8 mouse cellular contexts compared by ENCODE assay signal in genomic region chr2:167063906-167064496, GRCm38 (mm10). TPM values are rescaled to one million over a fixed set of nuclear protein-coding genes. Genes with fewer than 3 reads are reported as not detected.
A peak's percentile ranks its signal among the peaks of the same experiment; 100 is the strongest.
DNase-seq lines count a peak whose midpoint lies in the region; ATAC-seq and TF ChIP-seq lines count a peak whose summit lies in the region.

No protein-coding gene starts in this region.

- H3K79me2 ChIP-seq in liver, adult 2 months (ENCODE audit: control insufficient read depth, insufficient read depth, low read length) = peaks cover 10% of the 10 kb centered on the region; the same call in 1 of the 2 replicates

- 10% methylated on average over 7 of the region's 7 CpGs for WGBS in liver, adult 2 months
- WGBS in hindbrain, postnatal 0 days = under 1% methylated on average over 7 of the region's 7 CpGs
- under 1% methylated on average over 7 of the region's 7 CpGs for WGBS in neural tube, embryonic 11.5 days

- H3K36me3 ChIP-seq in liver, adult 2 months (ENCODE audit: control insufficient read depth, insufficient read depth, low read length) = peaks cover 17% of the 10 kb centered on the region; the same call in 1 of the 2 replicates
- H3K36me3 ChIP-seq in hindbrain, postnatal 0 days (ENCODE audit: insufficient read depth, low read length) = peaks cover 13% of the 10 kb centered on the region
- peaks cover 6% of the 10 kb centered on the region; the same call in 1 of the 2 replicates for H3K36me3 ChIP-seq in neural tube, embryonic 11.5 days (ENCODE audit: control insufficient read depth, insufficient read depth, low read length)

- peak overlapping the region; percentile 86 for H3K4me2 ChIP-seq in hindbrain, postnatal 0 days (ENCODE audit: low read depth, low read length)
- H3K4me2 ChIP-seq in neural tube, embryonic 11.5 days (ENCODE audit: low read depth) = peak overlapping the region; percentile 53

- H3K9me3 ChIP-seq in hindbrain, postnatal 0 days (ENCODE audit: low read length) = no peaks in the 10 kb centered on the region
- no peaks in the 10 kb centered on the region for H3K9me3 ChIP-seq in neural tube, embryonic 11.5 days (ENCODE audit: control insufficient read depth, low read length)

- H3K27me3 ChIP-seq in liver, adult 2 months (ENCODE audit: control insufficient read depth, insufficient read depth, low read length) = no peaks in the 10 kb centered on the region
- no peaks in the 10 kb centered on the region for H3K27me3 ChIP-seq in hindbrain, postnatal 0 days (ENCODE audit: insufficient read depth, low read length)
- H3K27me3 ChIP-seq in neural tube, embryonic 11.5 days (ENCODE audit: control insufficient read depth, insufficient read depth, low read length) = no peaks in the 10 kb centered on the region

- ATAC-seq in hindbrain, postnatal 0 days = no peak
- ATAC-seq in neural tube, embryonic 11.5 days (ENCODE audit: insufficient read depth, low FRiP score, low TSS enrichment) = no peak
- no peak for ATAC-seq in megakaryocyte-erythroid progenitor cell, adult 5-6 weeks (replicated peaks; ENCODE audit: low FRiP score, low TSS enrichment, poor library complexity, severe bottlenecking)

- no peak overlapping the region; the same call in 1 of the 2 replicates for H3K4me3 ChIP-seq in liver, adult 2 months (ENCODE audit: insufficient read depth, low read depth, low read length)
- H3K4me3 ChIP-seq in brown adipose tissue, adult 24 weeks (ENCODE audit: insufficient read depth, low read depth, low read length) = peak overlapping the region; percentile 74
- peak overlapping the region; percentile 69 for H3K4me3 ChIP-seq in hindbrain, postnatal 0 days (ENCODE audit: low read length)
- peak overlapping the region; percentile 90 for H3K4me3 ChIP-seq in neural tube, embryonic 11.5 days (ENCODE audit: low read depth, low read length)

- DNase-seq in liver, adult 2 months (ENCODE audit: extremely low read depth, low read depth, low spot score) = no peak
- no peak for DNase-seq in liver
- DNase-seq in hindbrain, postnatal 0 days (ENCODE audit: low spot score) = peak; percentile 57
- no peak for DNase-seq in neural tube, embryonic 11.5 days (ENCODE audit: low spot score)
- no peak for DNase-seq in spleen, adult 18-20 months
- no peak for DNase-seq in lung, postnatal 10 days

- H3K4me1 ChIP-seq in liver, adult 2 months (ENCODE audit: control insufficient read depth, insufficient read depth, low read length) = peaks cover 19% of the 10 kb centered on the region
- H3K4me1 ChIP-seq in brown adipose tissue, adult 24 weeks (ENCODE audit: control insufficient read depth, insufficient read depth, insufficient read length, low read length) = peaks cover 19% of the 10 kb centered on the region
- peaks cover 16% of the 10 kb centered on the region for H3K4me1 ChIP-seq in hindbrain, postnatal 0 days (ENCODE audit: insufficient read depth, low read length)
- peaks cover 18% of the 10 kb centered on the region for H3K4me1 ChIP-seq in neural tube, embryonic 11.5 days (ENCODE audit: control insufficient read depth, insufficient read depth, low read length)

- no peak overlapping the region for H3K27ac ChIP-seq in liver, adult 2 months (replicated peaks; ENCODE audit: insufficient read depth, low read depth, low read length)
- no peak overlapping the region for H3K27ac ChIP-seq in brown adipose tissue, adult 24 weeks (replicated peaks; ENCODE audit: low read depth, low read length)
- H3K27ac ChIP-seq in hindbrain, postnatal 0 days = peak overlapping the region; percentile 88; the same call in 1 of the 2 replicates
- H3K27ac ChIP-seq in neural tube, embryonic 11.5 days (ENCODE audit: low read depth, low read length) = peak overlapping the region; percentile 86

- peak overlapping the region; percentile 7; the same call in 1 of the 2 replicates for H3K9ac ChIP-seq in liver, adult 2 months (ENCODE audit: low read depth, low read length)
- peak overlapping the region; percentile 95 for H3K9ac ChIP-seq in hindbrain, postnatal 0 days (replicated peaks; ENCODE audit: low read length)
- peak overlapping the region; percentile 96 for H3K9ac ChIP-seq in neural tube, embryonic 11.5 days (ENCODE audit: low read length)

- TF ChIP-seq POLR2A in liver, adult 2 months (IDR thresholded peaks at IDR 0.05; ENCODE audit: extremely low read depth, insufficient read depth, low read length) = no peak

- no peak for TF ChIP-seq CTCF in liver, adult 2 months (IDR thresholded peaks at IDR 0.05; ENCODE audit: low read depth, low read length)
- peak; percentile 50 for TF ChIP-seq CTCF in hindbrain, postnatal 0 days (IDR thresholded peaks at IDR 0.05; ENCODE audit: low read depth)

RNA-seq across cellular contexts. Expression of gene Znfx1, which starts 1.2 kb away (rescaled TPM):
- total RNA-seq in liver, adult 2 months (2014; rRNA removed) = 21.6 and 23.8 TPM in 2 replicates
- 20.5 and 23.3 TPM in 2 replicates for polyA plus RNA-seq in liver, adult 2 months (2012; rRNA removed)
- 20.1 and 24.6 TPM in 2 replicates for polyA plus RNA-seq in brown adipose tissue, adult 24 weeks (2012; ENCODE audit: insufficient read depth, insufficient read length, missing spikeins)
- total RNA-seq in hindbrain, postnatal 0 days (2014; rRNA removed) = 31.6 and 34.9 TPM in 2 replicates
- 4.9 and 5.8 TPM in 2 replicates for polyA plus RNA-seq in hindbrain, postnatal 0 days (2015; fragmentation: Nextera tagmentation; extraction: Ambion mirVana)
- 6.2 and 7.8 TPM in 2 replicates for polyA plus RNA-seq in neural tube, embryonic 11.5 days (2014; fragmentation: Nextera tagmentation; extraction: Ambion mirVana)
- 21.1 and 35.0 TPM in 2 replicates for total RNA-seq in megakaryocyte-erythroid progenitor cell, adult 5-6 weeks (2014; fragmentation: Nextera tagmentation)
- 14.2 and 23.7 TPM in 2 replicates for total RNA-seq in megakaryocyte-erythroid progenitor cell, adult 5-6 weeks (2017)

RNA-seq across cellular contexts. Expression of gene Ddx27, which starts 49.0 kb away (rescaled TPM):
- total RNA-seq in liver, adult 2 months (2014; rRNA removed) = 11.1 and 11.2 TPM in 2 replicates
- 8.7 and 13.4 TPM in 2 replicates for polyA plus RNA-seq in liver, adult 2 months (2012; rRNA removed)
- 16.1 and 20.4 TPM in 2 replicates for polyA plus RNA-seq in brown adipose tissue, adult 24 weeks (2012; ENCODE audit: insufficient read depth, insufficient read length, missing spikeins)
- 27.5 and 29.4 TPM in 2 replicates for total RNA-seq in hindbrain, postnatal 0 days (2014; rRNA removed)
- polyA plus RNA-seq in hindbrain, postnatal 0 days (2015; fragmentation: Nextera tagmentation; extraction: Ambion mirVana) = 36.7 and 38.3 TPM in 2 replicates
- 43.0 and 48.0 TPM in 2 replicates for polyA plus RNA-seq in neural tube, embryonic 11.5 days (2014; fragmentation: Nextera tagmentation; extraction: Ambion mirVana)
- total RNA-seq in megakaryocyte-erythroid progenitor cell, adult 5-6 weeks (2014; fragmentation: Nextera tagmentation) = 95.3 and 95.8 TPM in 2 replicates
- 164 and 178 TPM in 2 replicates for total RNA-seq in megakaryocyte-erythroid progenitor cell, adult 5-6 weeks (2017)

Comparison
In these comparisons a context has a peak if more than half of its experiments do, and no peak if none do; other contexts are left out.
1. H3K27ac ChIP-seq: peak in hindbrain, postnatal 0 days (single experiment) and neural tube, embryonic 11.5 days (single experiment); none in liver, adult 2 months (single experiment) and brown adipose tissue, adult 24 weeks (single experiment).
2. H3K9ac ChIP-seq: peak in every context shown above with its lines; median percentile 96 in neural tube, embryonic 11.5 days; 95 in hindbrain, postnatal 0 days; 7 in liver, adult 2 months.